Mouse (Mus musculus): ENCODE results near the gene Hist1h2bb. TPM values are rescaled to one million over a fixed set of nuclear protein-coding genes. Genes with fewer than 3 reads are reported as not detected.
"Not testable (repeated sequence)": the region's sequence is repeated elsewhere in the genome, so short reads cannot be mapped to it uniquely, and the experiment has no call there.

Hist1h2bb gene
- polyA plus RNA-seq (2016; fragmentation: Nextera tagmentation; extraction: Ambion mirVana) = 4.6 and 5.5 TPM in 2 replicates

DNA sequence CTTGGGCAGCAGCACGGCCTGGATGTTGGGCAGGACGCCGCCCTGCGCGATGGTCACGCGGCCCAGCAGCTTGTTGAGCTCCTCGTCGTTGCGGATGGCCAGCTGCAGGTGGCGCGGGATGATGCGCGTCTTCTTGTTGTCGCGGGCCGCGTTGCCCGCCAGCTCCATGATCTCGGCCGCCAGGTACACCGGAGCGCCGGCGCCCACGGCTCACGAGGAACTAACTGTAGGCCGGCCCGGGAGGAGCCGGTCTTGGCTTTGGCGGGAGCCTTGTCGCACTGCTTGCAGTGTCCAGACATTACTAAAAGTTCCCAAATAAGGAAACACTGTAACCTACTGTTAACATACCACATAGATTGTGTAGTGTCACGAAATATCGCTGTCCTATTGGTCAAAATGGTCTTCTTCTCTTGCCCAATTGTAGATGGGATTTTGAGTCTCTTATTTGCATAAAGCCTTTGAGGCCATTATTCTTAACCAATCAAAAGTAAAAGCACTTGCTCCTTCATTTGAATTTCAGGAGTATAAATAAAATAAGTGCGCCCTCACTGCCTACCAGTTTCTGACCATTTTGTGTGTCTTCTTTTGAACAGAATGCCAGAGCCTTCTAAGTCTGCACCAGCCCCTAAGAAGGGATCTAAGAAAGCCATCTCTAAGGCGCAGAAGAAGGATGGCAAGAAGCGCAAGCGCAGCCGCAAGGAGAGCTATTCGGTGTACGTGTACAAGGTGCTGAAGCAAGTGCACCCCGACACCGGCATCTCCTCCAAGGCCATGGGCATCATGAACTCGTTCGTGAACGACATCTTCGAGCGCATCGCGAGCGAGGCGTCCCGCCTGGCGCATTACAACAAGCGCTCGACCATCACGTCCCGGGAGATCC, at the start of gene Hist1h2bb:
Gene Hist1h2bb, plus strand, starts transcription at position 534 of the 880 bp plus-strand sequence.
- under 1% methylated on average over 43 of the region's 58 CpGs for WGBS (ENCODE audit: insufficient replicate concordance)
- H3K36me3 ChIP-seq; H3K27me3 ChIP-seq (replicated peaks); H3K9me3 ChIP-seq (replicated peaks): not testable (repeated sequence)
- H3K9ac ChIP-seq = peak within 1 kb of the TSS; percentile 85
- H3K4me2 ChIP-seq = peak within 1 kb of the TSS; percentile 71
- H3K4me3 ChIP-seq = peak within 1 kb of the TSS; percentile 57
- H3K4me1 ChIP-seq = peaks cover 57% of the 10 kb centered on the region
- H3K27ac ChIP-seq = peak within 1 kb of the TSS; percentile 100
- peak; percentile 79 for ATAC-seq

- Histone ChIP-seq H3K27me3 (replicated peaks) (no peaks in the 10 kb centered on the region), H3K27ac (peak overlapping the region; percentile 100), H3K9me3 (replicated peaks) (no peaks in the 10 kb centered on the region), H3K36me3 (no peaks in the 10 kb centered on the region), H3K4me1 (peaks cover 43% of the 10 kb centered on the region), H3K9ac (peak overlapping the region; percentile 79), H3K4me2 (peak overlapping the region; percentile 65), H3K4me3 (peak overlapping the region; percentile 54)
- peak; percentile 74 for ATAC-seq
- WGBS (ENCODE audit: insufficient replicate concordance) = 1% methylated on average over 29 of the region's 32 CpGs
Measured at GRCm38 (mm10) chr13:23697491-23698299, 48.8 kb upstream of the Hist1h2bb start.

DNA sequence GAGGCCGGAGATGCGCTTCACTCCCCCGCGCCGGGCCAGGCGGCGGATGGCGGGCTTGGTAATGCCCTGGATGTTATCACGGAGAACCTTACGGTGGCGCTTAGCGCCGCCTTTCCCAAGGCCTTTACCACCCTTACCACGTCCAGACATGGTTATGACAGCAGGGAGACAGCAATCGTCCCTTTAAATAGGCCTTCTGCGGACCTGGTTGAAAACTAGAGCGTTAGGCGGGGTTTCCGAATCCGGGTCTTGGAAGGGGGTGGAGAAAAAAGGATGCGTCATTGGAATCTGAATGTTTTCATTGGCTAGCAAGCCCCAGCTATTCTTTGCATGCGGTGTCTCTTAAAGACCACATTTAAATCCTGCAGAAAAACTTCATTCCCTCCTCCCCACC, 48.2 kb upstream of the Hist1h2bb start, which contains the start of gene Hist1h4c:
Gene Hist1h4c, minus strand, starts transcription at position 155 of the 394 bp plus-strand sequence.
- ATAC-seq = peak; percentile 91
- under 1% methylated on average over 20 of the region's 22 CpGs for WGBS (ENCODE audit: insufficient replicate concordance)
- Histone ChIP-seq H3K27me3 (replicated peaks) (no peaks in the 10 kb centered on the region), H3K9me3 (replicated peaks) (no peaks in the 10 kb centered on the region), H3K36me3 (no peaks in the 10 kb centered on the region), H3K4me1 (peaks cover 48% of the 10 kb centered on the region), H3K27ac (peak within 1 kb of the TSS; percentile 100), H3K9ac (peak within 1 kb of the TSS; percentile 79), H3K4me2 (peak within 1 kb of the TSS; percentile 65), H3K4me3 (peak within 1 kb of the TSS; percentile 54)

GRCm38 (mm10) chr13:23698996-23699395, 47.5 kb upstream of the Hist1h2bb start:
- peaks cover 48% of the 10 kb centered on the region for H3K4me1 ChIP-seq
- no peak for ATAC-seq
- 70% methylated on average over 6 of the region's 6 CpGs for WGBS (ENCODE audit: insufficient replicate concordance)
- peak overlapping the region; percentile 58 for H3K9ac ChIP-seq
- H3K4me2 ChIP-seq = peak overlapping the region; percentile 65
- H3K27ac ChIP-seq = peak overlapping the region; percentile 100
- no peaks in the 10 kb centered on the region for H3K36me3 ChIP-seq
- H3K27me3 ChIP-seq (replicated peaks) = no peaks in the 10 kb centered on the region
- H3K9me3 ChIP-seq (replicated peaks) = no peaks in the 10 kb centered on the region
- peak overlapping the region; percentile 54; the same call in 1 of the 2 replicates for H3K4me3 ChIP-seq

GRCm38 (mm10) chr13:23699767-23700166, 46.8 kb upstream of the Hist1h2bb start:
- ATAC-seq = no peak

GRCm38 (mm10) chr13:23700786-23701520, 45.6 kb upstream of the Hist1h2bb start:
- Histone ChIP-seq H3K27ac (peak overlapping the region; percentile 61), H3K36me3 (no peaks in the 10 kb centered on the region), H3K9me3 (replicated peaks) (no peaks in the 10 kb centered on the region), H3K4me3 (no peak overlapping the region), H3K9ac (peak overlapping the region; percentile 41), H3K4me2 (peak overlapping the region; percentile 39), H3K27me3 (replicated peaks) (no peaks in the 10 kb centered on the region), H3K4me1 (peaks cover 41% of the 10 kb centered on the region)
- 12% methylated on average over 8 of the region's 8 CpGs for WGBS (ENCODE audit: insufficient replicate concordance)
- peak; percentile 30 for ATAC-seq

More at GRCm38 (mm10) chr13:23699767-23700166, 46.8 kb upstream of the Hist1h2bb start:
- 57% methylated on average over 3 of the region's 3 CpGs for WGBS (ENCODE audit: insufficient replicate concordance)
- Histone ChIP-seq H3K4me2 (no peak overlapping the region), H3K27ac (no peak overlapping the region), H3K27me3 (replicated peaks) (no peaks in the 10 kb centered on the region), H3K4me3 (no peak overlapping the region), H3K9ac (peak overlapping the region; percentile 8; the same call in 1 of the 2 replicates), H3K36me3 (no peaks in the 10 kb centered on the region), H3K9me3 (replicated peaks) (no peaks in the 10 kb centered on the region), H3K4me1 (peaks cover 48% of the 10 kb centered on the region)

- H3K4me3 ChIP-seq = no peak overlapping the region
- H3K27ac ChIP-seq = no peak overlapping the region
- no peaks in the 10 kb centered on the region for H3K9me3 ChIP-seq (replicated peaks)
- 56% methylated on average over 4 of the region's 4 CpGs for WGBS (ENCODE audit: insufficient replicate concordance)
- no peak overlapping the region for H3K9ac ChIP-seq
- ATAC-seq = no peak
- peaks cover 31% of the 10 kb centered on the region for H3K4me1 ChIP-seq
- H3K27me3 ChIP-seq (replicated peaks) = 0 out of 2 replicates have a peak, but pooled peaks cover 4% of the 10 kb centered on the region
- no peaks in the 10 kb centered on the region for H3K36me3 ChIP-seq
- no peak overlapping the region for H3K4me2 ChIP-seq
Measured at GRCm38 (mm10) chr13:23702220-23702619, 44.3 kb upstream of the Hist1h2bb start.

DNA sequence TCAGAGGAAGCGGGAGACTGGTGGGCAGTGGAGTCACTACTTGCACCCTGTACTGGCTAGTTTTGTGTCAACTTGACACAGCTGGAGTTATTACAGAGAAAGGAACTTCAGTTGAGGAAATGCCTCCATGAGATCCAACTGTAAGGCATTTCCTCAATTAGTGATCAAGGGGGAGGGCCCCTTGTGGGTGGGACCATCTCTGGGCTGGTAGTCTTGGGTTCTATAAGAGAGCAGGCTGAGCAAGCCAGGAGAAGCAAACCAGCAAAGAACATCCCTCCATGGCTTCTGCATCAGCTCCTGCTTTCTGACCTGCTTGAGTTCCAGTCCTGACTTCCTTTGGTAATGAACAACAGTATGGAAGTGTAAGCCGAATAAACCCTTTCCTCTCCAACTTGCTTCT, 43.7 kb upstream of the Hist1h2bb start:
- H3K36me3 ChIP-seq; H3K9me3 ChIP-seq (replicated peaks); H3K4me3 ChIP-seq; H3K27me3 ChIP-seq (replicated peaks); H3K27ac ChIP-seq; H3K4me2 ChIP-seq; ATAC-seq; H3K9ac ChIP-seq: not testable (repeated sequence)
- peaks cover 28% of the 10 kb centered on the region for H3K4me1 ChIP-seq
- WGBS (ENCODE audit: insufficient replicate concordance) = 74% methylated on average over 2 of the region's 2 CpGs

- no peak for ATAC-seq
- Histone ChIP-seq H3K9ac (no peak overlapping the region), H3K27me3 (replicated peaks) (peaks cover 28% of the 10 kb centered on the region), H3K27ac (no peak overlapping the region), H3K9me3 (replicated peaks) (no peaks in the 10 kb centered on the region), H3K4me3 (no peak overlapping the region), H3K36me3 (no peaks in the 10 kb centered on the region), H3K4me2 (no peak overlapping the region), H3K4me1 (peaks cover 26% of the 10 kb centered on the region)
- 72% methylated on average over 7 of the region's 7 CpGs for WGBS (ENCODE audit: insufficient replicate concordance)
Measured at GRCm38 (mm10) chr13:23705751-23706356, 40.7 kb upstream of the Hist1h2bb start.

- Histone ChIP-seq H3K4me2 (no peak overlapping the region), H3K9ac (no peak overlapping the region), H3K4me3 (no peak overlapping the region), H3K27ac (no peak overlapping the region), H3K27me3 (replicated peaks) (peaks cover 36% of the 10 kb centered on the region), H3K4me1 (peaks cover 25% of the 10 kb centered on the region), H3K9me3 (replicated peaks) (no peaks in the 10 kb centered on the region), H3K36me3 (no peaks in the 10 kb centered on the region)
- WGBS (ENCODE audit: insufficient replicate concordance) = 78% methylated on average over 12 of the region's 12 CpGs
- ATAC-seq = no peak
Measured at GRCm38 (mm10) chr13:23706771-23707170, 39.8 kb upstream of the Hist1h2bb start.

GRCm38 (mm10) chr13:23708041-23708440, 38.5 kb upstream of the Hist1h2bb start:
- WGBS (ENCODE audit: insufficient replicate concordance) = 76% methylated on average over 4 of the region's 4 CpGs
- ATAC-seq = no peak
- Histone ChIP-seq H3K4me3 (no peak overlapping the region), H3K9ac (no peak overlapping the region), H3K4me2 (no peak overlapping the region), H3K27me3 (replicated peaks) (peaks cover 36% of the 10 kb centered on the region), H3K9me3 (replicated peaks) (no peaks in the 10 kb centered on the region), H3K4me1 (peaks cover 24% of the 10 kb centered on the region), H3K36me3 (no peaks in the 10 kb centered on the region), H3K27ac (no peak overlapping the region)
